Mouse (Mus musculus) midbrain, embryonic 12.5 days (tissue): ENCODE data around the gene Blvra. TPM values are rescaled to one million over a fixed set of nuclear protein-coding genes. Genes with fewer than 3 reads are reported as not detected.
A peak's percentile ranks its signal among the peaks of the same experiment; 100 is the strongest.
"Not testable (repeated sequence)": the region's sequence is repeated elsewhere in the genome, so short reads cannot be mapped to it uniquely, and the experiment has no call there.

Source experiments
- ATAC-seq: fragments of 200-750 bp; cut with Nextera tagmentation; 2 replicates; pipeline ENCODE4 v1.8.0; 2017; ENCODE audit warnings: low read depth, moderate TSS enrichment, moderate library complexity; ENCODE audit not compliant: low FRiP score
- H3K27ac ChIP-seq: fragments of 300-500 bp; sonication (generic); replicated peaks from 2 replicates; pipeline ENCODE4 v1.5.1; 2016; ENCODE audit warnings: mild to moderate bottlenecking
- H3K27me3 ChIP-seq: fragments of 300-500 bp; sonication (generic); 2 replicates; pipeline ENCODE4 v1.6.1; 2016; ENCODE audit warnings: mild to moderate bottlenecking
- H3K36me3 ChIP-seq: fragments of 300-500 bp; sonication (generic); 2 replicates; pipeline ENCODE4 v1.6.1; 2016
- H3K4me1 ChIP-seq: fragments of 300-500 bp; sonication (generic); 2 replicates; pipeline ENCODE4 v1.6.1; 2016
- H3K4me2 ChIP-seq: fragments of 300-500 bp; sonication (generic); replicated peaks from 2 replicates; pipeline ENCODE4 v1.6.1; 2016; ENCODE audit warnings: mild to moderate bottlenecking, moderate library complexity
- H3K4me3 ChIP-seq: fragments of 300-500 bp; sonication (generic); 2 replicates; pipeline ENCODE4 v1.5.1; 2016; ENCODE audit warnings: mild to moderate bottlenecking
- H3K9ac ChIP-seq: fragments of 300-500 bp; sonication (generic); replicated peaks from 2 replicates; pipeline ENCODE4 v1.6.1; 2016; ENCODE audit warnings: mild to moderate bottlenecking, moderate library complexity
- H3K9me3 ChIP-seq: fragments of 300-500 bp; sonication (generic); 2 replicates; pipeline ENCODE4 v1.6.1; 2016; ENCODE audit warnings: mild to moderate bottlenecking
- WGBS: fragments of 180-500 bp; shearing (Covaris S2); methylation state at CpG from one replicate; pipeline ENCODE4 v1.1.7; 2016; 5-methylcytosine and 5-hydroxymethylcytosine counted together
- polyA plus RNA-seq: library from polyadenylated mRNA; unstranded; fragments of >200 nt; fragmentation: Nextera tagmentation; extraction: Ambion mirVana; gene quantifications from 2 replicates; pipeline ENCODE4 v1.2.1, GENCODE M21; 2016

The Blvra gene
- polyA plus RNA-seq, 1 experiment from 2014 or later, result 28.1 TPM

GRCm38 (mm10) chr2:127080591-127081218 is 10.2 kb downstream of the Blvra start:
- Histone ChIP-seq H3K27me3 (no peaks in the 10 kb centered on the region), H3K9ac (no peak overlapping the region), H3K4me1 (no peaks in the 10 kb centered on the region), H3K4me2 (no peak overlapping the region), H3K36me3 (no peaks in the 10 kb centered on the region), H3K27ac (no peak overlapping the region), H3K9me3 (no peaks in the 10 kb centered on the region), H3K4me3 (no peak overlapping the region)
- no peak for ATAC-seq
- WGBS, result 91% methylated on average over 11 of the region's 11 CpGs

- Histone ChIP-seq H3K4me1 (no peaks in the 10 kb centered on the region), H3K27ac (no peak overlapping the region), H3K4me3 (no peak overlapping the region), H3K9ac (no peak overlapping the region), H3K4me2 (no peak overlapping the region), H3K9me3 (no peaks in the 10 kb centered on the region), H3K36me3 (0 out of 2 replicates have a peak, but pooled peaks cover 3% of the 10 kb centered on the region), H3K27me3 (no peaks in the 10 kb centered on the region)
- WGBS, result 93% methylated on average over 5 of the region's 5 CpGs
- ATAC-seq, result no peak
Observed at GRCm38 (mm10) chr2:127086235-127086634, 15.8 kb downstream of the Blvra start.

GRCm38 (mm10) chr2:127090151-127090550 is 19.7 kb downstream of the Blvra start:
- H3K36me3 ChIP-seq, H3K4me2 ChIP-seq, H3K27me3 ChIP-seq, H3K4me1 ChIP-seq, H3K9me3 ChIP-seq, H3K9ac ChIP-seq, H3K4me3 ChIP-seq, H3K27ac ChIP-seq, ATAC-seq: not testable (repeated sequence)

- WGBS, result 77% methylated on average over 8 of the region's 8 CpGs
- no peak overlapping the region for H3K27ac ChIP-seq
- H3K4me3 ChIP-seq, result no peak overlapping the region
- no peak overlapping the region for H3K4me2 ChIP-seq
- H3K9me3 ChIP-seq, result no peaks in the 10 kb centered on the region
- H3K9ac ChIP-seq, result no peak overlapping the region
- H3K36me3 ChIP-seq, result 0 out of 2 replicates have a peak, but pooled peaks cover under 1% of the 10 kb centered on the region
- H3K27me3 ChIP-seq, result no peaks in the 10 kb centered on the region
- ATAC-seq, result no peak
- H3K4me1 ChIP-seq, result no peaks in the 10 kb centered on the region
Observed at GRCm38 (mm10) chr2:127092000-127092399, 21.5 kb downstream of the Blvra start.

GRCm38 (mm10) chr2:127108986-127109385 is 38.5 kb downstream of the Blvra start:
- Histone ChIP-seq H3K4me1 (no peaks in the 10 kb centered on the region), H3K9me3 (no peaks in the 10 kb centered on the region), H3K36me3 (peaks cover 88% of the 10 kb centered on the region), H3K4me2 (no peak overlapping the region), H3K4me3 (no peak overlapping the region), H3K27ac (no peak overlapping the region), H3K27me3 (no peaks in the 10 kb centered on the region), H3K9ac (no peak overlapping the region)
- no peak for ATAC-seq
- 95% methylated on average over 4 of the region's 4 CpGs for WGBS

GRCm38 (mm10) chr2:127121591-127122235 is 51.2 kb downstream of the Blvra start:
- H3K36me3 ChIP-seq, result peaks cover 88% of the 10 kb centered on the region
- no peaks in the 10 kb centered on the region for H3K27me3 ChIP-seq
- H3K9me3 ChIP-seq, result no peaks in the 10 kb centered on the region
- no peak overlapping the region for H3K4me3 ChIP-seq
- no peak overlapping the region for H3K4me2 ChIP-seq
- no peak overlapping the region for H3K27ac ChIP-seq
- 87% methylated on average over 8 of the region's 8 CpGs for WGBS
- no peaks in the 10 kb centered on the region for H3K4me1 ChIP-seq
- no peak for ATAC-seq
- H3K9ac ChIP-seq, result no peak overlapping the region

- H3K9me3 ChIP-seq, result no peaks in the 10 kb centered on the region
- no peaks in the 10 kb centered on the region for H3K27me3 ChIP-seq
- H3K4me1 ChIP-seq, result peaks cover 18% of the 10 kb centered on the region
- 82% methylated on average over 5 of the region's 5 CpGs for WGBS
- no peak overlapping the region for H3K9ac ChIP-seq
- no peak overlapping the region for H3K4me3 ChIP-seq
- ATAC-seq, result no peak
- H3K36me3 ChIP-seq, result peaks cover 36% of the 10 kb centered on the region
- no peak overlapping the region for H3K27ac ChIP-seq
- no peak overlapping the region for H3K4me2 ChIP-seq
Observed at GRCm38 (mm10) chr2:127128926-127129325, 58.5 kb downstream of the Blvra start.

- H3K27ac ChIP-seq, result no peak overlapping the region
- H3K4me2 ChIP-seq, result no peak overlapping the region
- H3K9ac ChIP-seq, result no peak overlapping the region
- 83% methylated on average over 8 of the region's 8 CpGs for WGBS
- H3K27me3 ChIP-seq, result no peaks in the 10 kb centered on the region
- no peaks in the 10 kb centered on the region for H3K9me3 ChIP-seq
- H3K36me3 ChIP-seq, result peaks cover 12% of the 10 kb centered on the region
- no peak overlapping the region for H3K4me3 ChIP-seq
- no peak for ATAC-seq
- H3K4me1 ChIP-seq, result peaks cover 22% of the 10 kb centered on the region
Observed at GRCm38 (mm10) chr2:127131353-127131752, 60.9 kb downstream of the Blvra start.

GRCm38 (mm10) chr2:127133621-127134461 is 63.4 kb downstream of the Blvra start, which contains the start of gene Ncaph:
Gene Ncaph (minus strand): TSS chr2:127133954.
- WGBS, result 1% methylated on average over 57 of the region's 57 CpGs
- Histone ChIP-seq H3K4me2 (peak within 1 kb of the TSS; percentile 61), H3K36me3 (no peaks in the 10 kb centered on the region), H3K4me3 (peak within 1 kb of the TSS; percentile 82), H3K27me3 (no peaks in the 10 kb centered on the region), H3K9ac (peak within 1 kb of the TSS; percentile 72), H3K27ac (peak within 1 kb of the TSS; percentile 83), H3K9me3 (no peaks in the 10 kb centered on the region), H3K4me1 (peaks cover 33% of the 10 kb centered on the region)
- ATAC-seq, result peak; percentile 87

- H3K4me2 ChIP-seq, H3K27ac ChIP-seq, H3K9me3 ChIP-seq, H3K36me3 ChIP-seq, H3K4me3 ChIP-seq, H3K27me3 ChIP-seq, ATAC-seq, H3K9ac ChIP-seq: not testable (repeated sequence)
- 48% methylated on average over 3 of the region's 3 CpGs for WGBS
- H3K4me1 ChIP-seq, result peaks cover 33% of the 10 kb centered on the region
Observed at GRCm38 (mm10) chr2:127135255-127135654, 64.8 kb downstream of the Blvra start.

GRCm38 (mm10) chr2:127136979-127137378 is 66.5 kb downstream of the Blvra start:
- H3K9me3 ChIP-seq, result no peaks in the 10 kb centered on the region
- H3K36me3 ChIP-seq, result peaks cover 19% of the 10 kb centered on the region
- H3K4me2 ChIP-seq, result no peak overlapping the region
- no peak overlapping the region for H3K9ac ChIP-seq
- peak; percentile 72 for ATAC-seq
- no peaks in the 10 kb centered on the region for H3K27me3 ChIP-seq
- H3K4me1 ChIP-seq, result peaks cover 33% of the 10 kb centered on the region
- 25% methylated on average over 5 of the region's 5 CpGs for WGBS
- no peak overlapping the region for H3K4me3 ChIP-seq
- H3K27ac ChIP-seq, result peak overlapping the region; percentile 55

GRCm38 (mm10) chr2:127137838-127138420 is 67.5 kb downstream of the Blvra start:
- ATAC-seq, result no peak
- H3K9ac ChIP-seq, result no peak overlapping the region
- 89% methylated on average over 10 of the region's 10 CpGs for WGBS
- peaks cover 19% of the 10 kb centered on the region for H3K36me3 ChIP-seq
- no peak overlapping the region for H3K27ac ChIP-seq
- H3K4me2 ChIP-seq, result no peak overlapping the region
- H3K4me3 ChIP-seq, result no peak overlapping the region
- H3K27me3 ChIP-seq, result 0 out of 2 replicates have a peak, but pooled peaks cover 4% of the 10 kb centered on the region
- no peaks in the 10 kb centered on the region for H3K9me3 ChIP-seq
- peaks cover 33% of the 10 kb centered on the region for H3K4me1 ChIP-seq
